Mouse (Mus musculus): Measurements from ENCODE around the gene Timm22.

Timm22 gene

GRCm38 (mm10) chr11:76406702-76407583 is at the start of gene Timm22:
TSS of gene Timm22 (plus strand) at chr11:76406952.
- peak; percentile 97 for DNase-seq

- DNase-seq: no peak
These were observed 49.3 kb upstream of the Timm22 start for GRCm38 (mm10) chr11:76357464-76357863.

- no peak for DNase-seq
These were observed 48.0 kb upstream of the Timm22 start for GRCm38 (mm10) chr11:76358628-76359320.

- DNase-seq: no peak
These were observed 46.5 kb upstream of the Timm22 start for GRCm38 (mm10) chr11:76360255-76360654.

- no peak for DNase-seq
These were observed 45.3 kb upstream of the Timm22 start for GRCm38 (mm10) chr11:76361422-76361821.

- no peak for DNase-seq
These were observed 43.6 kb upstream of the Timm22 start for GRCm38 (mm10) chr11:76363178-76363577.

- DNase-seq: no peak
These were observed 43.1 kb upstream of the Timm22 start for GRCm38 (mm10) chr11:76363636-76364035.

- no peak for DNase-seq
These were observed 42.7 kb upstream of the Timm22 start for GRCm38 (mm10) chr11:76364038-76364437.

GRCm38 (mm10) chr11:76366720-76367119 is 40.0 kb upstream of the Timm22 start:
- no peak for DNase-seq

GRCm38 (mm10) chr11:76370491-76370890 is 36.3 kb upstream of the Timm22 start:
- no peak for DNase-seq

- no peak for DNase-seq
These were observed 34.6 kb upstream of the Timm22 start for GRCm38 (mm10) chr11:76372120-76372519.

GRCm38 (mm10) chr11:76372534-76372933 is 34.2 kb upstream of the Timm22 start:
- peak; percentile 55 for DNase-seq

GRCm38 (mm10) chr11:76374491-76375185 is 32.1 kb upstream of the Timm22 start:
- no peak for DNase-seq

GRCm38 (mm10) chr11:76376425-76376824 is 30.3 kb upstream of the Timm22 start:
- no peak for DNase-seq

GRCm38 (mm10) chr11:76379921-76380544 is 26.7 kb upstream of the Timm22 start:
- no peak for DNase-seq

- DNase-seq: no peak
These were observed 25.4 kb upstream of the Timm22 start for GRCm38 (mm10) chr11:76381201-76381885.

- no peak for DNase-seq
These were observed 23.9 kb upstream of the Timm22 start for GRCm38 (mm10) chr11:76382711-76383324.

- no peak for DNase-seq
These were observed 22.4 kb upstream of the Timm22 start for GRCm38 (mm10) chr11:76384307-76384706.

GRCm38 (mm10) chr11:76385017-76385416 is 21.7 kb upstream of the Timm22 start:
- no peak for DNase-seq

GRCm38 (mm10) chr11:76385746-76386145 is 21.0 kb upstream of the Timm22 start:
- DNase-seq: no peak

- DNase-seq: no peak
These were observed 19.7 kb upstream of the Timm22 start for GRCm38 (mm10) chr11:76387097-76387496.

GRCm38 (mm10) chr11:76388711-76389110 is 18.0 kb upstream of the Timm22 start:
- no peak for DNase-seq
